Mouse (Mus musculus): ENCODE measurements around the gene Sorbs1. TPM values are rescaled to one million over a fixed set of nuclear protein-coding genes. Genes with fewer than 3 reads are reported as not detected.

Sorbs1 gene
- total RNA-seq, 2 experiments from 2014 or later: 158 to 227 TPM

GRCm38 (mm10) chr19:40511100-40511439, 2.5 kb downstream of the Sorbs1 start:
- TF ChIP-seq CTCF (IDR thresholded peaks at IDR 0.05): no peak
- H3K4me3 ChIP-seq: no peak overlapping the region; the same call in none of the 2 replicates
- intact Hi-C loops (cut with DNase I): loop anchor here (5.0 to 10.0 kb wide), 3 partner anchors 34 to 116 kb away; no protein-coding TSS in a partner anchor

GRCm38 (mm10) chr19:40510387-40511099, 3.0 kb downstream of the Sorbs1 start:
- Histone ChIP-seq H3K27ac (peak overlapping the region; percentile 95; the same call in 1 of the 2 replicates), H3K4me3 (no peak overlapping the region)
- TF ChIP-seq CTCF (IDR thresholded peaks at IDR 0.05): no peak
- DNase-seq: no peak
- intact Hi-C loops (cut with DNase I): loop anchor here (5.0 to 10.0 kb wide), 3 partner anchors 33 to 116 kb away; no protein-coding TSS in a partner anchor

More at GRCm38 (mm10) chr19:40511100-40511439, 2.5 kb downstream of the Sorbs1 start:
- DNase-seq: no peak
- peak overlapping the region; percentile 95; the same call in 1 of the 2 replicates for H3K27ac ChIP-seq

GRCm38 (mm10) chr19:40509274-40509673, 4.3 kb downstream of the Sorbs1 start:
- no peak overlapping the region for H3K4me3 ChIP-seq
- DNase-seq: no peak
- peak; percentile 11; the same call in 1 of the 2 replicates for TF ChIP-seq CTCF (IDR thresholded peaks at IDR 0.05)
- intact Hi-C loops (cut with DNase I): no loop called here
- H3K27ac ChIP-seq: peak overlapping the region; percentile 31

- peak overlapping the region; percentile 31 for H3K27ac ChIP-seq
- intact Hi-C loops (cut with DNase I): no loop called here
- no peak overlapping the region for H3K4me3 ChIP-seq
- no peak for TF ChIP-seq CTCF (IDR thresholded peaks at IDR 0.05)
- no peak for DNase-seq
Observed at GRCm38 (mm10) chr19:40508851-40509250, 4.7 kb downstream of the Sorbs1 start.

- no peak for TF ChIP-seq CTCF (IDR thresholded peaks at IDR 0.05)
- intact Hi-C loops (cut with DNase I): no loop called here
- no peak overlapping the region for H3K27ac ChIP-seq
- no peak for DNase-seq
- H3K4me3 ChIP-seq: no peak overlapping the region
Observed at GRCm38 (mm10) chr19:40506965-40507364, 6.6 kb downstream of the Sorbs1 start.

GRCm38 (mm10) chr19:40504336-40504735, 9.2 kb downstream of the Sorbs1 start:
- Histone ChIP-seq H3K27ac (peak overlapping the region; percentile 62; the same call in 1 of the 2 replicates), H3K4me3 (no peak overlapping the region)
- DNase-seq: peak; percentile 48
- no peak for TF ChIP-seq CTCF (IDR thresholded peaks at IDR 0.05)
- intact Hi-C loops (cut with DNase I): no loop called here

GRCm38 (mm10) chr19:40499940-40500737, 13.4 kb downstream of the Sorbs1 start:
- DNase-seq: no peak
- no peak overlapping the region for H3K4me3 ChIP-seq
- intact Hi-C loops (cut with DNase I): no loop called here
- peak overlapping the region; percentile 81 for H3K27ac ChIP-seq
- no peak for TF ChIP-seq CTCF (IDR thresholded peaks at IDR 0.05)

- TF ChIP-seq CTCF (IDR thresholded peaks at IDR 0.05): no peak
- DNase-seq: peak; percentile 50
- H3K27ac ChIP-seq: peak overlapping the region; percentile 81
- H3K4me3 ChIP-seq: no peak overlapping the region
- intact Hi-C loops (cut with DNase I): no loop called here
Observed at GRCm38 (mm10) chr19:40499141-40499540, 14.4 kb downstream of the Sorbs1 start.

- Histone ChIP-seq H3K4me3 (no peak overlapping the region), H3K27ac (peak overlapping the region; percentile 81)
- no peak for DNase-seq
- TF ChIP-seq CTCF (IDR thresholded peaks at IDR 0.05): no peak
- intact Hi-C loops (cut with DNase I): no loop called here
Observed at GRCm38 (mm10) chr19:40498162-40498725, 15.3 kb downstream of the Sorbs1 start.

- intact Hi-C loops (cut with DNase I): no loop called here
- no peak for TF ChIP-seq CTCF (IDR thresholded peaks at IDR 0.05)
- no peak for DNase-seq
- H3K4me3 ChIP-seq: no peak overlapping the region
- no peak overlapping the region for H3K27ac ChIP-seq
Observed at GRCm38 (mm10) chr19:40496509-40497267, 16.9 kb downstream of the Sorbs1 start.

GRCm38 (mm10) chr19:40496071-40496470, 17.5 kb downstream of the Sorbs1 start:
- intact Hi-C loops (cut with DNase I): no loop called here
- Histone ChIP-seq H3K27ac (peak overlapping the region; percentile 20; the same call in 1 of the 2 replicates), H3K4me3 (no peak overlapping the region)
- no peak for DNase-seq
- TF ChIP-seq CTCF (IDR thresholded peaks at IDR 0.05): no peak

- Histone ChIP-seq H3K27ac (no peak overlapping the region), H3K4me3 (no peak overlapping the region)
- intact Hi-C loops (cut with DNase I): no loop called here
- no peak for TF ChIP-seq CTCF (IDR thresholded peaks at IDR 0.05)
- no peak for DNase-seq
Observed at GRCm38 (mm10) chr19:40492902-40493301, 20.7 kb downstream of the Sorbs1 start.

All from gastrocnemius, adult 2 months (tissue).